Mouse (Mus musculus): ENCODE results near the gene Pglyrp2. TPM values are rescaled to one million over a fixed set of nuclear protein-coding genes. Genes with fewer than 3 reads are reported as not detected.

The Pglyrp2 gene
- polyA plus RNA-seq, 1 experiment from 2014 or later = 1.2 TPM

- no peak overlapping the region for H3K27ac ChIP-seq
- no peak overlapping the region for H3K9ac ChIP-seq
- no peaks in the 10 kb centered on the region for H3K27me3 ChIP-seq
- H3K4me2 ChIP-seq = no peak overlapping the region
- no peak for ATAC-seq (ENCODE audit: borderline replicate concordance, extremely low read depth, low FRiP score, low TSS enrichment)
- no peak overlapping the region for H3K4me3 ChIP-seq
- 92% methylated on average over 4 of the region's 4 CpGs for WGBS
- H3K4me1 ChIP-seq = no peaks in the 10 kb centered on the region
- H3K36me3 ChIP-seq = no peaks in the 10 kb centered on the region
- no peaks in the 10 kb centered on the region for H3K9me3 ChIP-seq
Observed at GRCm38 (mm10) chr17:32437106-32437505, 13.1 kb upstream of the Pglyrp2 start.

- 67% methylated on average over 5 of the region's 5 CpGs for WGBS
- no peak overlapping the region for H3K4me3 ChIP-seq
- no peaks in the 10 kb centered on the region for H3K36me3 ChIP-seq
- H3K27me3 ChIP-seq = no peaks in the 10 kb centered on the region
- no peak overlapping the region for H3K27ac ChIP-seq
- H3K9me3 ChIP-seq = no peaks in the 10 kb centered on the region
- no peak overlapping the region for H3K4me2 ChIP-seq
- no peak overlapping the region for H3K9ac ChIP-seq
- ATAC-seq (ENCODE audit: borderline replicate concordance, extremely low read depth, low FRiP score, low TSS enrichment) = no peak
- H3K4me1 ChIP-seq = no peaks in the 10 kb centered on the region
Observed at GRCm38 (mm10) chr17:32435151-32435550, 11.2 kb upstream of the Pglyrp2 start.

DNA sequence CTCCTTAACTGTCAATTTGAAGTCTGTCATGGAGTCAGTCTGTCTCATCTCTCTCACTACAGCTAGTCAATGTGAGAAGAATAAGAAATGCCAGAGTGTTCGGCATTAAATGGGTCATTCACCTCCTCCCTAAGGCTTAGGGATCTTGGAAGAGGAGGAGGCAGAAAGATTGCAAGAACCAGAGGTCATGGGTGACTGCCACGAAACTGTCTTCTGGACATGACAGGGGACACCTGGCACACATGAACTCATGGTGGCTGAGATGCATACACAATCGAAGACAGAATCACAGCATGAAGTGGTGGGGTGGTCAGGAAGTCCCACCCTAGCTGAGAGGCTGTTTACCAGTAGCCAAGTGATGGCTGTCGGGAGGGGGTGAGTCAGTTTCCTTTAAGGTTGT, 10.4 kb upstream of the Pglyrp2 start:
- no peak for ATAC-seq (ENCODE audit: borderline replicate concordance, extremely low read depth, low FRiP score, low TSS enrichment)
- H3K4me2 ChIP-seq = no peak overlapping the region
- 56% methylated on average over 4 of the region's 4 CpGs for WGBS
- H3K27me3 ChIP-seq = no peaks in the 10 kb centered on the region
- H3K9ac ChIP-seq = no peak overlapping the region
- H3K27ac ChIP-seq = no peak overlapping the region
- H3K4me3 ChIP-seq = no peak overlapping the region
- H3K36me3 ChIP-seq = no peaks in the 10 kb centered on the region
- H3K4me1 ChIP-seq = no peaks in the 10 kb centered on the region
- no peaks in the 10 kb centered on the region for H3K9me3 ChIP-seq

DNA sequence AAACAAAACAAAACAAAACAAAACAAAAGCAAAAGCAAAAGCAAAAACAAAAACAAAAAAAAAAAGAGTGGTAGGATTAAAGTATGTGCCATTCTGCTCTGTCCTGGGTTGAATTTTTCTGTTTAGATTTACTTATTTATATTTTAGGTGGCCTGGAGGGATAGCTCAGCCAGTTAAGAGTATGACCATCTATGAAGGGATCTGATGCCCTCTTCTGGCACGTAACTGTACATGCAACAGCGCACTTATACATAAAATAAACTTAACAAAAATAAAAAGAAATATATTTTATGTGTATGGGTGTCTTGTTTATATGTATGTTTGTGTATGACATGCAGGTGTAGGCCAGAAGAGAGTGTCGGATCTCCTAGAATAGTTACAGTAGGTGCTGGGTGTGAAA, 8.0 kb upstream of the Pglyrp2 start:
- Histone ChIP-seq H3K4me1 (no peaks in the 10 kb centered on the region), H3K27ac (no peak overlapping the region), H3K9ac (no peak overlapping the region), H3K4me2 (no peak overlapping the region), H3K36me3 (no peaks in the 10 kb centered on the region), H3K4me3 (no peak overlapping the region), H3K9me3 (no peaks in the 10 kb centered on the region), H3K27me3 (no peaks in the 10 kb centered on the region)
- ATAC-seq (ENCODE audit: borderline replicate concordance, extremely low read depth, low FRiP score, low TSS enrichment) = no peak
- 57% methylated on average over 3 of the region's 3 CpGs for WGBS

DNA sequence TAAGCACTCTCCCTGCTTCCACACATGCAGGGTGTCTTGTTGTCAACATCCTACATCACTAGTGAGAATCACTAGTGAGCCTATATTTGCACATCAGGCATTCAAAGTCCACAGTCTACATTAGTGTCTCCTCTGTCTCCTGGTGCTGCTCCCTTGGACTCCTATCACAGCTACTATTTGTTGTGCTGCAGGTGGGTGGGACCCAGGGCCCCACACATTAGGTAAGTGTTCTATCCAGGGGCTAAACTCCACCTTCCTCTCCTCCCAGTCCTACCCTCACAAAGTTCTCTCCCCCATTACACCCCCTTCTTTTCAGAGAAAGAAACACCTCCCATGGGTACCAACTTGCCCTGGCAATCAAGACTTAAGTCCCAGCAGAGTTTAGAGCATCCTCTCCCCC, 2.6 kb upstream of the Pglyrp2 start:
- H3K4me3 ChIP-seq = no peak overlapping the region
- H3K9me3 ChIP-seq = no peaks in the 10 kb centered on the region
- no peak overlapping the region for H3K9ac ChIP-seq
- H3K4me1 ChIP-seq = no peaks in the 10 kb centered on the region
- no peaks in the 10 kb centered on the region for H3K27me3 ChIP-seq
- no peak overlapping the region for H3K27ac ChIP-seq
- H3K36me3 ChIP-seq = no peaks in the 10 kb centered on the region
- H3K4me2 ChIP-seq = no peak overlapping the region
- no peak for ATAC-seq (ENCODE audit: borderline replicate concordance, extremely low read depth, low FRiP score, low TSS enrichment)

DNA sequence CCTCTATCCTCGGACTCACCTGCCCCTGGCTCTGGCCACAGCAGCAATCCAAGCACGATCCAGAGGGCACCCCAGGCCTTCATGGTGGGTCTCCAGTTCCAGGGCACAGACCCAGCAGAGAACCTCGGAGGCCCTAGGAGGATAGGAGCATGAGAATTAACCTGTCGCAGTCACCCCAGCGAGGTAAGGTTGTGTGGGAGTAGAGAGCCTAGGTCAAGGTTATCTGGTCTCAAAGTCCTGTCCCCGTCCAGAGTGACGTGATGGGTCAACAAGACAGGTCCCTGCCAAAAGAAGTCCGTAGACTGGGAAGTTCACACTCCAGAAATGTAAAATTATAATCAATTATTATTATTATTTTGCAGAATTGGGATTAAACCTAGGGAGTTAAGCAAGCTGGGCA, 3.2 kb downstream of the Pglyrp2 start:
- no peak overlapping the region for H3K9ac ChIP-seq
- H3K4me1 ChIP-seq = no peaks in the 10 kb centered on the region
- peaks cover 9% of the 10 kb centered on the region for H3K27me3 ChIP-seq
- no peak overlapping the region for H3K4me2 ChIP-seq
- no peak overlapping the region for H3K27ac ChIP-seq
- no peaks in the 10 kb centered on the region for H3K36me3 ChIP-seq
- WGBS = 67% methylated on average over 8 of the region's 8 CpGs
- H3K9me3 ChIP-seq = no peaks in the 10 kb centered on the region
- no peak for ATAC-seq (ENCODE audit: borderline replicate concordance, extremely low read depth, low FRiP score, low TSS enrichment)
- no peak overlapping the region for H3K4me3 ChIP-seq

DNA sequence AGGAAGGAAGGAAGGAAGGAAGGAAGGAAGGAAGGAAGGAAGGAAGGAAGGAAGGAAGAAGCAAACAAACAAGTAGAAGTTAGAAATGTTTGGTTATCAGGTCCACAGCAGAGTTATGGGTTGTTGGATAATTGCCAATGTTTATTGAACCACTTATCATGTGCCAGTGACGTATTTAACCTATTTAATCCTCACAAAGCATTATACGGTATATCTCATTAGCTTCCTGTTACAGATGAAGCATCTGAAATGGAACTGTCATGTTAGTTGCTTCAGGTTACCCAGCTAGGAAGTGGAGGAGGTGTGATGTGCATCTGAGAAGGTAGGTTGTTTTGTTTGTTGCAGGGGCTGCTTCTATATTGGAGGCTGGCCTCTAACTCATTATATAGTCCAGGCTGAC, 4.0 kb downstream of the Pglyrp2 start:
- Histone ChIP-seq H3K27ac (no peak overlapping the region), H3K4me2 (no peak overlapping the region), H3K9me3 (no peaks in the 10 kb centered on the region), H3K36me3 (no peaks in the 10 kb centered on the region), H3K4me3 (no peak overlapping the region), H3K9ac (no peak overlapping the region), H3K4me1 (no peaks in the 10 kb centered on the region), H3K27me3 (peaks cover 17% of the 10 kb centered on the region)
- WGBS = 22% methylated on average over 2 of the region's 2 CpGs
- ATAC-seq (ENCODE audit: borderline replicate concordance, extremely low read depth, low FRiP score, low TSS enrichment) = no peak

GRCm38 (mm10) chr17:32416771-32417170, 7.2 kb downstream of the Pglyrp2 start:
- no peak overlapping the region for H3K27ac ChIP-seq
- H3K27me3 ChIP-seq = peaks cover 22% of the 10 kb centered on the region
- H3K36me3 ChIP-seq = no peaks in the 10 kb centered on the region
- H3K9ac ChIP-seq = no peak overlapping the region
- WGBS = 93% methylated on average over 14 of the region's 14 CpGs
- H3K4me1 ChIP-seq = no peaks in the 10 kb centered on the region
- H3K4me3 ChIP-seq = no peak overlapping the region
- H3K9me3 ChIP-seq = no peaks in the 10 kb centered on the region
- H3K4me2 ChIP-seq = no peak overlapping the region
- ATAC-seq (ENCODE audit: borderline replicate concordance, extremely low read depth, low FRiP score, low TSS enrichment) = no peak

DNA sequence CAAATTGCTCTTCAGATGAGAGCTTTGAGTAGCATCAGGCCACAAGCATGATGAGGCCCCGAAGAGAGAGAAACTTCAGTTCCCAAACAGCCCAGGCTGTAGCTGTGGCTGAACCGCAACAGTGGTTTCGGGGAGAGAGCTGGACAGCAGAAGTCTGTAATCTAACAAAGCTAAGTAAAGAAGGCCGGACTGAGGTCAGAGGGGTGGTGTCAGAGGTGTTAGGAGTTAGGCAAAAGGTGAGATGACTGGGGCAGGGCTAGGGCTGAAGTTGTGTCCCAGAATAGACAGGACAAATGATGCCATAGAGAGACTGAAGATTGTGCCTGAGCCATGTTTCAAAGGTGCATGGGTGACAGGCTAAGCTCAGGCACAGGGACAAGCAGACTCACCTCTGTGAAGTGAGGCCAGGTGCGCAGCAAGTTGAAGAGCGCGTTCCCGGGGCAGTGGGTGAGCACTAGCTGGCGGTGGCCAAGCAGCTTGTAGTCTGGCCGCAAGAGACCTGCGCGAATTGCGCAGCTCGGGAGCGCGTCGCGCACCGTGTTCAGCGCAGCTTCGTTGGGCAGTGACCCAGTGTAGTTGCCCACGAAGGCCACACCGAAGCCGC, 8.4 kb downstream of the Pglyrp2 start:
- peaks cover 22% of the 10 kb centered on the region for H3K27me3 ChIP-seq
- H3K4me1 ChIP-seq = no peaks in the 10 kb centered on the region

DNA sequence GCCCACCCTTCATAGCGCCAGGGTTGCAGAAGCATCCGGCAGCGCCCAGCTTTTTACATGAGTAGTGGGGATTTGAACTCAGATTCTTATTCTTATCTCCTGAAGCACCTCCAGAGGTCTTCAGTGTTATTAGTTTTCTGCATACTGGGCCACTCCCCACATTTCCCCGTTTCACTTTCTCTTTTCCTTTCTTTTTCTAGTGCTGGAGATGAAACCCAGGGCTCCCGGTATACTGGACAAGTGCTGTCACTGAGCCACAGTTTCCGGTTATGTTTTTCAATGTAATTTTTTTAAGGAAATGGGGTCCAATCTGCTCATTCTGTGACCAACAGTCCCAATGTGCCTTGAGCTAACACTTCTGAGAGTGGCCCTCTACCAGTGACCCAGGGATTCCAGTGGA, 12.1 kb downstream of the Pglyrp2 start:
- H3K4me2 ChIP-seq = no peak overlapping the region
- H3K27me3 ChIP-seq = peaks cover 22% of the 10 kb centered on the region
- H3K27ac ChIP-seq = no peak overlapping the region
- H3K9me3 ChIP-seq = no peaks in the 10 kb centered on the region
- ATAC-seq (ENCODE audit: borderline replicate concordance, extremely low read depth, low FRiP score, low TSS enrichment) = no peak
- WGBS = 85% methylated on average over 6 of the region's 6 CpGs
- H3K4me1 ChIP-seq = no peaks in the 10 kb centered on the region
- no peak overlapping the region for H3K9ac ChIP-seq
- no peak overlapping the region for H3K4me3 ChIP-seq
- H3K36me3 ChIP-seq = no peaks in the 10 kb centered on the region

More for the DNA sequence above, 8.4 kb downstream of the Pglyrp2 start:
- no peak for ATAC-seq (ENCODE audit: borderline replicate concordance, extremely low read depth, low FRiP score, low TSS enrichment)
- H3K9ac ChIP-seq = no peak overlapping the region
- 31% methylated on average over 24 of the region's 24 CpGs for WGBS
- H3K4me2 ChIP-seq = no peak overlapping the region
- no peaks in the 10 kb centered on the region for H3K36me3 ChIP-seq
- H3K4me3 ChIP-seq = no peak overlapping the region
- H3K9me3 ChIP-seq = no peaks in the 10 kb centered on the region
- H3K27ac ChIP-seq = no peak overlapping the region

DNA sequence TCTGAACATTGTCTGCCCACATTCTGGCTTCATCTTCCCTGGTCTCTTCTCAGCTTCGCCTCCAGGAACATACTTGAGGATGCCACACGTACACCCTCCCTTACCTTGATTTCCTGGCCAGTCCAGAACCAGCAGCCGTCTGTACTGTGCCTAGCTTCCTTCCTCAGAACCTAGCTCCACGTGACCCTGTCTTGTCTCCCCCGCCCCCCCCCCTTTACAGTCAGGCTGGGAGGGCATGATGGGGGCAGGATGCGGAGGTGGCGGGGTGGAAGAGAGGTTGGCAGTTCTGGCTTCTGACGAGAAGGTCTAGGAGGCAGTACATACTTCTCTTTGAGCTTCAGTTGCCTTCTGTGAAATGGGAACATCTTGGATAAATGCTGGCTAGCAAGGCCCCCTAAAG, 20.6 kb downstream of the Pglyrp2 start, which contains the start of gene Rasal3:
Gene Rasal3, minus strand, starts transcription at position 167 of the 400 bp plus-strand sequence.
- no peak within 1 kb of the TSS for H3K4me2 ChIP-seq
- ATAC-seq (ENCODE audit: borderline replicate concordance, extremely low read depth, low FRiP score, low TSS enrichment) = no peak
- 62% methylated on average over 8 of the region's 8 CpGs for WGBS
- no peak within 1 kb of the TSS for H3K4me3 ChIP-seq
- H3K27ac ChIP-seq = no peak within 1 kb of the TSS
- no peaks in the 10 kb centered on the region for H3K4me1 ChIP-seq
- H3K9me3 ChIP-seq = no peaks in the 10 kb centered on the region
- peaks cover 11% of the 10 kb centered on the region for H3K27me3 ChIP-seq
- H3K36me3 ChIP-seq = no peaks in the 10 kb centered on the region
- no peak within 1 kb of the TSS for H3K9ac ChIP-seq

- H3K27me3 ChIP-seq = peaks cover 17% of the 10 kb centered on the region
- no peak overlapping the region for H3K4me2 ChIP-seq
- 59% methylated on average over 11 of the region's 11 CpGs for WGBS
- H3K4me1 ChIP-seq = no peaks in the 10 kb centered on the region
- no peaks in the 10 kb centered on the region for H3K9me3 ChIP-seq
- no peak overlapping the region for H3K27ac ChIP-seq
- H3K9ac ChIP-seq = no peak overlapping the region
- no peak overlapping the region for H3K4me3 ChIP-seq
- no peaks in the 10 kb centered on the region for H3K36me3 ChIP-seq
- ATAC-seq (ENCODE audit: borderline replicate concordance, extremely low read depth, low FRiP score, low TSS enrichment) = no peak
Observed at GRCm38 (mm10) chr17:32402779-32403157, 21.2 kb downstream of the Pglyrp2 start.
